Mouse (Mus musculus) lung, postnatal 0 days (tissue): ENCODE results near the gene Fam104a.

ENCODE experiments used
- CTCF ChIP-seq: IDR thresholded peaks from 2 replicates; pipeline ENCODE4 v1.5.1; 2016; ENCODE audit warnings: antibody characterized with exemption, mild to moderate bottlenecking
- EP300 ChIP-seq: IDR thresholded peaks from 2 replicates; pipeline ENCODE4 v1.6.1; 2016; ENCODE audit warnings: antibody characterized with exemption, mild to moderate bottlenecking, control low read depth

- no peak for TF ChIP-seq EP300
- no peak for TF ChIP-seq CTCF
These were observed 27.4 kb downstream of the Fam104a start for GRCm38 (mm10) chr11:113656511-113656932.
